Mouse (Mus musculus): ENCODE measurements at regions not wholly inside any gene's neighbourhood (a gene's known extent, or its start where the extent isn't known, plus 50 kb on each side); places are given as distances from the start of the nearest gene placed in this dataset.

DNA sequence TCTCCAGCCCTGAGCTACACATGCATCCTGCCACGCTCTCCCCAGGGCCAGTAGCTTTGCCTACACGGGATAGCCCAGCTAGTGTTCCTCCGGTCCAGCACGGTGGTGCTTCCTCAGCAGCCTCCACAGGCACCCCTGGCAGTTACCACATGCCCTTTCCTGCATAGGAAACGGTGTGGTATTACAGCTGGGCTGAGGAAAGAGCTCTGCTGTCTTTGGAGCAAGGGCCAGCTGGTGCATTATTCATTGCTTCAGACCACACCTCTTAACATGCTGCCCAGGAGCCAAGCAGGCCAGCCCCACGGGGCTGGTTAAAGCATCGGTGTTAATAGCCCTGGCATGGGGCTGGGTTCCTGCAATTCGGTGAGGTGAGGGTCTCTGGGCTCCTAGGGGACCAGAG, 64.0 kb upstream of the Dio3 start:
- TF ChIP-seq POLR2A (IDR thresholded peaks at IDR 0.05; ENCODE audit: control insufficient read depth, low read depth, low read length) (no peak), CTCF (IDR thresholded peaks at IDR 0.05; ENCODE audit: control insufficient read depth, insufficient read depth, insufficient replicate concordance, low read depth, low read length) (no peak)
